Mouse (Mus musculus) liver, embryonic 14.5 days (tissue): ENCODE data around the gene Lhx1. TPM values are rescaled to one million over a fixed set of nuclear protein-coding genes. Genes with fewer than 3 reads are reported as not detected.

ENCODE experiments used
- ATAC-seq: fragments of 200-750 bp; cut with Nextera tagmentation; 2 replicates; pipeline ENCODE4 v1.8.0; 2017; ENCODE audit warnings: moderate number of reproducible peaks, mild to moderate bottlenecking, moderate library complexity; ENCODE audit not compliant: insufficient read depth
- DNase-seq, 3 experiments: peaks; one replicate each; pipeline ENCODE4 v3.0.0-alpha.2; 2012 to 2013; ENCODE audit warnings: low read depth in 3 of 3, low spot score in 3 of 3
- H3K27ac ChIP-seq: fragments of 300-500 bp; sonication (generic); 2 replicates; pipeline ENCODE4 v1.5.1; 2014; ENCODE audit warnings: moderate library complexity, mild to moderate bottlenecking, control low read depth, inconsistent platforms
- H3K27me3 ChIP-seq: fragments of 300-500 bp; sonication (generic); 2 replicates; pipeline ENCODE4 v1.6.1; 2014; ENCODE audit warnings: mild to moderate bottlenecking, low read length, moderate library complexity; ENCODE audit not compliant: control insufficient read depth, insufficient read depth
- H3K36me3 ChIP-seq: fragments of 300-500 bp; sonication (generic); replicated peaks from 2 replicates; pipeline ENCODE4 v1.6.1; 2014; ENCODE audit warnings: low read depth; ENCODE audit not compliant: control insufficient read depth, insufficient read depth
- H3K4me1 ChIP-seq, 2 experiments: fragments of 200-500 bp in 1 of 2; fragments of 300-500 bp in 1 of 2; sonication (generic) in 1 of 2; replicated peaks; 2 replicates each; pipeline ENCODE4 v1.6.1; 2012 to 2014; ENCODE audit warnings: antibody characterized with exemption in 1 of 2, inconsistent platforms in 1 of 2, low read length in 1 of 2; ENCODE audit not compliant: control insufficient read depth in 2 of 2, insufficient read depth in 2 of 2
- H3K4me2 ChIP-seq: fragments of 300-500 bp; sonication (generic); 2 replicates; pipeline ENCODE4 v1.6.1; 2014; ENCODE audit warnings: low read depth, mild to moderate bottlenecking, control low read depth, moderate library complexity
- H3K4me3 ChIP-seq, 2 experiments: fragments of 200-500 bp in 1 of 2; fragments of 300-500 bp in 1 of 2; sonication (generic) in 1 of 2; 2 replicates each; pipeline ENCODE4 v1.5.1; 2012 to 2014; ENCODE audit warnings: low read depth in 2 of 2, low read length in 2 of 2, mild to moderate bottlenecking in 2 of 2, control low read depth in 1 of 2, inconsistent platforms in 1 of 2, moderate library complexity in 1 of 2; ENCODE audit not compliant: insufficient read depth in 1 of 2
- H3K9ac ChIP-seq: fragments of 300-500 bp; sonication (generic); replicated peaks from 2 replicates; pipeline ENCODE4 v1.6.1; 2014; ENCODE audit warnings: mild to moderate bottlenecking, control low read depth, moderate library complexity
- H3K9me3 ChIP-seq: fragments of 300-500 bp; sonication (generic); 2 replicates; pipeline ENCODE4 v1.6.1; 2016; ENCODE audit warnings: low read length, mixed read lengths; ENCODE audit not compliant: control insufficient read depth
- CTCF ChIP-seq: IDR thresholded peaks from 2 replicates; pipeline ENCODE4 v1.5.1; 2016; ENCODE audit warnings: antibody characterized with exemption, low read depth, control low read depth
- EP300 ChIP-seq: IDR thresholded peaks from 2 replicates; pipeline ENCODE4 v1.6.1; 2016; ENCODE audit warnings: antibody characterized with exemption, low read depth
- WGBS: fragments of 180-500 bp; shearing (Covaris S2); extraction: QIAGEN DNeasy Blood & Tissue Kit; methylation state at CpG from one replicate; pipeline ENCODE4 v1.1.7; 2014; ENCODE audit not compliant: insufficient replicate concordance; 5-methylcytosine and 5-hydroxymethylcytosine counted together
- polyA plus RNA-seq, 2 experiments: library from polyadenylated mRNA; depleted of rRNA in 1 of 2; stranded (reverse) in 1 of 2; unstranded in 1 of 2; fragments of >200 nt; fragmentation: Nextera tagmentation in 1 of 2; extraction: Ambion mirVana in 1 of 2; gene quantifications; 2 replicates each; pipeline versions ENCODE4 v1.2.1 to v1.2.3; 2012 to 2014

Gene Lhx1
- polyA plus RNA-seq, 2 experiments = not detected

DNA sequence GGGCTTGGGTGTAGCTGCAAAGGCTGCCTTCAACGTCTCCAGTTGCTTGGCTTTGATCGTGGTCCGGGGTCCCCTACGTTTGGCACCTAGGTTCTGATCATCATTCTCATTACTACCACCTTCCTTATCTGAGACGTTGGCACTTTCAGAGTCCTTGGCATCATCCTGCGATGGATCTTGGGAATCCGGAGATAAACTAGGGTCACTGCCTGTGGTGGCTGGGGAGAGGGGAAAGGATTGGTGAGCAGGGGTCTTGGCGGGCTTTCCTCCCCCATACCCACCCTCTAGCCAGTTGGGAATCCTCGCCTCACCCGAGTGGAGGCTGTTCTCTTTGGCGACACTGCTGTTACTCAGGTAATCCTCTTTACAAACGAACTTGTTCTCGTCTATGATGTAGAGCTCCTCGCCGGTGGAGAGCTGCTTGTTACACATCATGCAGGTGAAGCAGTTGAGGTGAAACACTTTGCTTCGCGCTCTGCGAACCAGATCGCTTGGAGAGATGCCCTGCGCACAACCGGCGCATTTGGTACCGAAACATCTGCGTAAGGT lies 3.5 kb downstream of the Lhx1 start:
- H3K4me1 ChIP-seq = no peaks in the 10 kb centered on the region
- WGBS = 23% methylated on average over 24 of the region's 24 CpGs
- H3K9me3 ChIP-seq = no peaks in the 10 kb centered on the region
- no peak for ATAC-seq
- no peak overlapping the region for H3K27ac ChIP-seq
- peaks cover 97% of the 10 kb centered on the region for H3K27me3 ChIP-seq
- DNase-seq = no peak
- H3K36me3 ChIP-seq = no peaks in the 10 kb centered on the region
- TF ChIP-seq EP300 = no peak
- no peak for TF ChIP-seq CTCF
- no peak overlapping the region for H3K4me3 ChIP-seq
- H3K9ac ChIP-seq = no peak overlapping the region
- H3K4me2 ChIP-seq = no peak overlapping the region

DNA sequence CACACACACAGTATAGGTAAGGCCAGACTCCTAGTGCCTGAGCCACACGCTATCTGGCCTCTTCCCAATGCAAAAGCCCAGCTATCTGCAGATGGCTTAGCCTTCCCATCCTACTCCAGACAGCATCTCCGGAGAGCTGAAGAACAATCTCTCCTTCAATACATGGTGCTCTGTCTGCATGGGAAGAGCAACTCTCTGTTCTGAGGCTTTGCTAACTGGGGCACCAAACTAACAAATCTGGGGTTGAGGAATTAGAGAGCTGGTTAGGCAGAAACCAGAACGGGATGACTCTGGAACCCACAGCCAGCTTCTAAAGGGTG lies 4.3 kb downstream of the Lhx1 start:
- H3K36me3 ChIP-seq = no peaks in the 10 kb centered on the region
- 39% methylated on average over 3 of the region's 3 CpGs for WGBS

DNA sequence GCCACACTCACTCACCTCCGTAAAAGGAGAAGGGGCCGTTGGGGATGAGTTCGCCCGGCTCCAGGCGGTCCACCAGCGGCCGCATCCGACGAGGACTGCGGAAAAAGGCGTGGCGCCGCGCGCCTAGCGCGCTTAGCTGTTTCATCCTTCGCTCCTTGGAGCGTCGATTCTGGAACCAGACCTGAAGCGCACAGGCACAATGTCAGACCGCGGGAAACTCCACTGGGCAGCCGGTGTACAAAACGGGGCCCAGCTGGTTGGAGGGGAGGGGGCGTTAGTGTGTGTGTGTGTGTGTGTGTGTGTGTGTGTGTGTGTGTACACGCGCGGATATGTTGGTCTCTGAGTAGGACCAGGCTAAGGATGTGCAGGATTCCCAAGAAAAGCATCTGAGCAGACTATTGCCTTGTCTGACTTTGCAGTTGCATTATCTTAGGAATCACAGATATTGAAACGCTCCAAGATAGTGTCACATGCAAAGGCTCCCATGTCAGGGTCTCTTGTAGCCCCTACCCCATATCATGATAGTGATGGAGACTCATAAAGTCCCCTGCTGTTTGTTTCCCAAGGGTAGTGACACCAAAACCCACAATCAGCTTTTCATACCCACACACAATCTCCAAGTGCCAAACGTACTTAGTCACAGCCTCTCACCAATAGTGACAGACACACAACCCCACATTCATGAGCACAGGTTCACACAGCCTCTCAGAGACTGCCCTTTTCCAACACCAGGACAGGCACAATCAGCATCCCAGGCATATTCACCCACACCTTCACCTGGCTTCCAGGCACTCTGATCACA lies 4.9 kb downstream of the Lhx1 start:
- no peak overlapping the region for H3K4me3 ChIP-seq
- no peak for TF ChIP-seq CTCF

More for the DNA sequence above, 4.3 kb downstream of the Lhx1 start:
- peaks cover 97% of the 10 kb centered on the region for H3K27me3 ChIP-seq
- no peak overlapping the region for H3K27ac ChIP-seq
- TF ChIP-seq CTCF = no peak
- TF ChIP-seq EP300 = no peak
- no peak overlapping the region for H3K4me2 ChIP-seq
- H3K4me1 ChIP-seq = no peaks in the 10 kb centered on the region
- H3K9ac ChIP-seq = no peak overlapping the region
- ATAC-seq = no peak
- no peaks in the 10 kb centered on the region for H3K9me3 ChIP-seq
- no peak overlapping the region for H3K4me3 ChIP-seq
- DNase-seq = no peak

DNA sequence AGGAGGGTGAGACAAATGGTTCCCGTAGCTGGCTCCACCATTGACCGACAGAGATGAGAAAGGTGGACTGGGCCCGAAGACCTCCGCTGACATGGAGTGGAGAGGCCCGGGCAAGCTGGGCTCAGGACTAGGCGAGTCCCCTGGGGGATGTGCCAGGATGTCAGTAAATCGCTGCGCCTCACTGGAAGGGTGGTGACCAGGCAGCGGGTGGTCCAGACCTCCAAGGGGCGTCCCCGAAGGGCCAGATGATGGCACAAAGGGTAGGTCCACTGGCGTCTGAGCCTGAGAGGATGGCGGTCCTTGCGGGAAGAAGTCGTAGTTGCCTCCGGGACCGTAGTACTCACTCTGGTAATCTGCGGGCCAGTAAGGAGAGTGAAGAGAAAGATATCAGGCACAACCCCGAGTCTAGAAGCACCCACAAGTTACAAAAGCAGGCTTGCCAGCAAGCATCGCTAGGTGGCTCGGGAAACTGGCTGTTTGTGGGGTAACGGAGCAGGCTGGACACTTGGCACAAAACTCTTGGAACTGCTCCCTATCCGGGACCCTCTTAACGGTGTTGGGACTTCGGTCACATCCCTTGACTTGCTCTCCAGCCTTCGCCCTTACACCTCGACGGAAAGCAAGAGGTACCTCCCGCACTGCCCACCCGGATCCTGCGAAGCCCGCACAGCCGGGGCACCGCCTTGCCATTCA lies 5.6 kb downstream of the Lhx1 start:
- Histone ChIP-seq H3K27me3 (peaks cover 97% of the 10 kb centered on the region), H3K27ac (no peak overlapping the region), H3K4me3 (no peak overlapping the region), H3K9ac (no peak overlapping the region), H3K4me1 (no peaks in the 10 kb centered on the region), H3K9me3 (no peaks in the 10 kb centered on the region), H3K4me2 (no peak overlapping the region), H3K36me3 (no peaks in the 10 kb centered on the region)
- 22% methylated on average over 34 of the region's 34 CpGs for WGBS
- TF ChIP-seq CTCF (no peak), EP300 (no peak)
- no peak for ATAC-seq
- DNase-seq = no peak

More for the DNA sequence above, 4.9 kb downstream of the Lhx1 start:
- Histone ChIP-seq H3K9me3 (no peaks in the 10 kb centered on the region), H3K36me3 (no peaks in the 10 kb centered on the region), H3K4me2 (no peak overlapping the region), H3K9ac (no peak overlapping the region), H3K4me1 (no peaks in the 10 kb centered on the region), H3K27me3 (peaks cover 97% of the 10 kb centered on the region), H3K27ac (no peak overlapping the region)
- DNase-seq (no peak), ATAC-seq (no peak)
- WGBS = 9% methylated on average over 31 of the region's 31 CpGs

DNA sequence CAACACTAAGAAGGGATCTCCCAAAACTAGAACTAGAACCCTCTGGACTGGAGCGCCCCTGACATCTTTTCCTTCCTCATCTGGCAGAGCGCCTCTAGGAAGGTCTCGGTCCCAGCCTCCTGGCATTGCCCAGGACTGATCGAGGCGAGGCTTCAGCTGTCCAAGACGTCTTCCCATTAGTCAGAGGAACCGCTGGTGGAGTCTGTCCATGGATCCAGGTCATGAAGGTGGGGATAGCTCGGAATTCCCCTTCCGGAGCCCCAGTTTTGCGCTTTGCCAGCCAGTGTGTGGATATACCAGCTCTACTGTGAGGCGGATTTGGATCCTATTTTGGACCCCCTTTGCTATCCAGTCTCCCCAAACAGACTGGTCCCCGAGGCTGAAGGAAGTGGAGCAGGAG lies 6.3 kb downstream of the Lhx1 start:
- H3K9me3 ChIP-seq = no peaks in the 10 kb centered on the region
- no peak for TF ChIP-seq EP300
- WGBS = 32% methylated on average over 12 of the region's 12 CpGs
- no peaks in the 10 kb centered on the region for H3K36me3 ChIP-seq
- H3K4me3 ChIP-seq = no peak overlapping the region
- DNase-seq (no peak), ATAC-seq (no peak)
- H3K4me2 ChIP-seq = no peak overlapping the region
- peaks cover 0 to 2% of the 10 kb centered on the region in 2 experiments; a peak in 2 of 4 replicates for H3K4me1 ChIP-seq
- H3K27me3 ChIP-seq = peaks cover 96% of the 10 kb centered on the region
- no peak overlapping the region for H3K27ac ChIP-seq
- H3K9ac ChIP-seq = no peak overlapping the region
